Mouse (Mus musculus) embryonic fibroblast, embryonic 13.5 days (primary cell): ENCODE results near the gene Gpatch8.

Experiments
- CTCF ChIP-seq: IDR thresholded peaks from 2 replicates; pipeline ENCODE4 v1.5.1; 2011; ENCODE audit warnings: mild to moderate bottlenecking, control low read depth, low read length, moderate library complexity, borderline replicate concordance; ENCODE audit not compliant: insufficient read depth
- POLR2A ChIP-seq: IDR thresholded peaks from 2 replicates; pipeline ENCODE4 v1.6.1; 2011; ENCODE audit warnings: low read depth, mild to moderate bottlenecking, control low read depth, low read length, moderate library complexity

DNA sequence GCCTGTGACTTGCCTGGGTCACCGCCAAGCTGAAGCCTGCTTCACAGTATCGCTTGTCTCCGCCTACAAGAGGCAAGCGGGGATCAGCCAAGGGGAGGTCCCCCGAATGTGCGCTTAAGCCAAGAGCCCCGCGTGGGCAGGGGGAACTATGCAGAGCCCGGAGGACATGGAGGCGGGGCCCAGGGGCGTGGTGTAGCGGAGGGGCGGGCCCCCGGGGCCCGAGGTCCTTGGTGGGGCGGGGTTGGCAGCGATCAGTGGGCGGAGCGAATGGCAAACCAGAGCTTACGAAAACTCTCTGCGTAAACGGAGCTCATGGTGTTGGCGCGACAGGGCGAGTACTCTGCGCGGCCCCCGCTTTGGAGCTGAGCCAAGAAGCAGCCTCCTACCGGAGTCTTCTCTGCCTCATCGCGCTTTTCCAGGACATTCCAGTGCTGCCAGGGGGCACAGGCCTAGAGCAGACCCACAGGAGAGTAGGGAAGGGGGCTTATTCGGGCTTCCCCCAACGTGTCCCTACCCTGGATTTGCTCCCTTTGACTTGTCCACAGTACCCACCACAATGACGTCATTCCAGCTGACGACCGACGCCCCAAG is 89.1 kb downstream of the Gpatch8 start:
- TF ChIP-seq CTCF (no peak), POLR2A (peak; percentile 53)
